Mouse (Mus musculus): ENCODE data around the gene Rapgef4. TPM values are rescaled to one million over a fixed set of nuclear protein-coding genes. Genes with fewer than 3 reads are reported as not detected.

The Rapgef4 gene
- polyA plus RNA-seq, 1 experiment: 11.3 TPM

GRCm38 (mm10) chr2:71993729-71994423, 12.8 kb downstream of the Rapgef4 start:
- H3K4me1 ChIP-seq (ENCODE audit: control insufficient read depth, insufficient read depth, insufficient read length): no peaks in the 10 kb centered on the region
- no peak for TF ChIP-seq POLR2A (IDR thresholded peaks at IDR 0.05; ENCODE audit: low read depth, low read length)
- TF ChIP-seq CTCF (IDR thresholded peaks at IDR 0.05; ENCODE audit: extremely low read depth, insufficient read depth, insufficient read length, insufficient replicate concordance): no peak
- no peaks in the 10 kb centered on the region for H3K36me3 ChIP-seq (ENCODE audit: control insufficient read depth, insufficient read depth, low read length)
- no peak for DNase-seq (ENCODE audit: low read depth in 1 of 2, low spot score in 2 of 2)
- H3K27ac ChIP-seq (ENCODE audit: insufficient read depth, low read length): no peak overlapping the region
- 88% methylated on average over 5 of the region's 5 CpGs for WGBS
- H3K27me3 ChIP-seq (ENCODE audit: control insufficient read depth, insufficient read depth, low read length): no peaks in the 10 kb centered on the region
- no peak overlapping the region for H3K4me3 ChIP-seq (ENCODE audit: extremely low read depth, insufficient read depth, insufficient read length)

DNA sequence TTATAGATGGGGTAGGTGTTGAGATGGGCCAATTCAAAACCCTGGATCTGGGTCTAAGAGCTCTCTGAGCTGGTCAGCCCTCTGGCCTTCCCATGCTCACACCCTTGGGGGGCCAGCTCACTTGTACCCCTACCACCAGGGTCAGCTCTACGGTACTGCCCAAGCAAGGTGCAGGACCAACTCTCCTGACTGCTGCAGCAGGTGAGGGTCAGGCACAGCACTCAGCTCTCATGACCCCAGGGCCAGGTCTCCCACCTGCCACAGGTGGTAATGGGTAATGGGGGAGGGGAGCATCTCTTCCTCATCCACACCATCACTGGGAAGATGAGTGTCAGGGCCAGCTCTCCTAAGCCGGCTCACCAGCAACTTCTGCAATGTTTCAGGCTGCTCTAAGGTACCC, 17.5 kb downstream of the Rapgef4 start:
- Histone ChIP-seq H3K4me1 (ENCODE audit: control insufficient read depth, insufficient read depth, insufficient read length) (no peaks in the 10 kb centered on the region), H3K4me3 (ENCODE audit: extremely low read depth, insufficient read depth, insufficient read length) (no peak overlapping the region), H3K27me3 (ENCODE audit: control insufficient read depth, insufficient read depth, low read length) (no peaks in the 10 kb centered on the region), H3K27ac (ENCODE audit: insufficient read depth, low read length) (no peak overlapping the region), H3K36me3 (ENCODE audit: control insufficient read depth, insufficient read depth, low read length) (no peaks in the 10 kb centered on the region)
- DNase-seq (ENCODE audit: low read depth in 1 of 2, low spot score in 2 of 2): no peak
- no peak for TF ChIP-seq POLR2A (IDR thresholded peaks at IDR 0.05; ENCODE audit: low read depth, low read length)
- 82% methylated on average over 2 of the region's 2 CpGs for WGBS

- Histone ChIP-seq H3K4me3 (ENCODE audit: extremely low read depth, insufficient read depth, insufficient read length) (no peak overlapping the region), H3K27me3 (ENCODE audit: control insufficient read depth, insufficient read depth, low read length) (no peaks in the 10 kb centered on the region), H3K4me1 (ENCODE audit: control insufficient read depth, insufficient read depth, insufficient read length) (no peaks in the 10 kb centered on the region), H3K36me3 (ENCODE audit: control insufficient read depth, insufficient read depth, low read length) (no peaks in the 10 kb centered on the region), H3K27ac (ENCODE audit: insufficient read depth, low read length) (no peak overlapping the region)
- no peak for DNase-seq (ENCODE audit: low read depth in 1 of 2, low spot score in 2 of 2)
- WGBS: 99% methylated on average over 2 of the region's 2 CpGs
- TF ChIP-seq CTCF (IDR thresholded peaks at IDR 0.05; ENCODE audit: extremely low read depth, insufficient read depth, insufficient read length, insufficient replicate concordance) (no peak), POLR2A (IDR thresholded peaks at IDR 0.05; ENCODE audit: low read depth, low read length) (no peak)
Observed at GRCm38 (mm10) chr2:72000102-72000501, 19.1 kb downstream of the Rapgef4 start.

- TF ChIP-seq CTCF (IDR thresholded peaks at IDR 0.05; ENCODE audit: extremely low read depth, insufficient read depth, insufficient read length, insufficient replicate concordance) (no peak), POLR2A (IDR thresholded peaks at IDR 0.05; ENCODE audit: low read depth, low read length) (no peak)
- Histone ChIP-seq H3K36me3 (ENCODE audit: control insufficient read depth, insufficient read depth, low read length) (no peaks in the 10 kb centered on the region), H3K27ac (ENCODE audit: insufficient read depth, low read length) (no peak overlapping the region), H3K4me1 (ENCODE audit: control insufficient read depth, insufficient read depth, insufficient read length) (no peaks in the 10 kb centered on the region), H3K27me3 (ENCODE audit: control insufficient read depth, insufficient read depth, low read length) (no peaks in the 10 kb centered on the region), H3K4me3 (ENCODE audit: extremely low read depth, insufficient read depth, insufficient read length) (no peak overlapping the region)
- DNase-seq (ENCODE audit: low read depth in 1 of 2, low spot score in 2 of 2): no peak
- WGBS: 73% methylated on average over 5 of the region's 5 CpGs
Observed at GRCm38 (mm10) chr2:72002843-72003370, 21.9 kb downstream of the Rapgef4 start.

GRCm38 (mm10) chr2:72003756-72004525, 22.9 kb downstream of the Rapgef4 start:
- DNase-seq (ENCODE audit: low read depth in 1 of 2, low spot score in 2 of 2): no peak
- H3K27ac ChIP-seq (ENCODE audit: insufficient read depth, low read length): no peak overlapping the region
- no peaks in the 10 kb centered on the region for H3K27me3 ChIP-seq (ENCODE audit: control insufficient read depth, insufficient read depth, low read length)
- H3K4me1 ChIP-seq (ENCODE audit: control insufficient read depth, insufficient read depth, insufficient read length): no peaks in the 10 kb centered on the region
- no peaks in the 10 kb centered on the region for H3K36me3 ChIP-seq (ENCODE audit: control insufficient read depth, insufficient read depth, low read length)
- no peak overlapping the region for H3K4me3 ChIP-seq (ENCODE audit: extremely low read depth, insufficient read depth, insufficient read length)
- TF ChIP-seq CTCF (IDR thresholded peaks at IDR 0.05; ENCODE audit: extremely low read depth, insufficient read depth, insufficient read length, insufficient replicate concordance): no peak
- TF ChIP-seq POLR2A (IDR thresholded peaks at IDR 0.05; ENCODE audit: low read depth, low read length): no peak
- WGBS: 92% methylated on average over 13 of the region's 13 CpGs

- Histone ChIP-seq H3K4me1 (ENCODE audit: control insufficient read depth, insufficient read depth, insufficient read length) (no peaks in the 10 kb centered on the region), H3K27me3 (ENCODE audit: control insufficient read depth, insufficient read depth, low read length) (no peaks in the 10 kb centered on the region), H3K36me3 (ENCODE audit: control insufficient read depth, insufficient read depth, low read length) (no peaks in the 10 kb centered on the region), H3K27ac (ENCODE audit: insufficient read depth, low read length) (no peak overlapping the region), H3K4me3 (ENCODE audit: extremely low read depth, insufficient read depth, insufficient read length) (no peak overlapping the region)
- TF ChIP-seq POLR2A (IDR thresholded peaks at IDR 0.05; ENCODE audit: low read depth, low read length): no peak
- no peak for TF ChIP-seq CTCF (IDR thresholded peaks at IDR 0.05; ENCODE audit: extremely low read depth, insufficient read depth, insufficient read length, insufficient replicate concordance)
- DNase-seq (ENCODE audit: low read depth in 1 of 2, low spot score in 2 of 2): no peak
- 93% methylated on average over 16 of the region's 16 CpGs for WGBS
Observed at GRCm38 (mm10) chr2:72005051-72005450, 24.0 kb downstream of the Rapgef4 start.

Measured in spleen, adult 2 months (tissue).